Mouse (Mus musculus) heart, embryonic 14.5 days (tissue): Measurements from ENCODE around the gene Zfp874b. TPM values are rescaled to one million over a fixed set of nuclear protein-coding genes. Genes with fewer than 3 reads are reported as not detected.
"Not testable (repeated sequence)": the region's sequence is repeated elsewhere in the genome, so short reads cannot be mapped to it uniquely, and the experiment has no call there.

Experiments
- ATAC-seq: fragments of 200-750 bp; cut with Nextera tagmentation; 2 replicates; pipeline ENCODE4 v1.8.0; 2017; ENCODE audit warnings: low read depth, moderate TSS enrichment; ENCODE audit not compliant: insufficient number of reproducible peaks, insufficient read depth, low FRiP score
- H3K27ac ChIP-seq, 2 experiments: fragments of 200-500 bp in 1 of 2; fragments of 300-500 bp in 1 of 2; sonication (generic) in 1 of 2; replicated peaks in 1 of 2; 2 replicates each; pipeline ENCODE4 v1.5.1; 2012 to 2014; ENCODE audit warnings: low read depth in 2 of 2, low read length in 2 of 2, control low read depth in 1 of 2, mild to moderate bottlenecking in 1 of 2, mixed read lengths in 1 of 2; ENCODE audit not compliant: control insufficient read depth in 1 of 2, insufficient read depth in 1 of 2
- H3K27me3 ChIP-seq: fragments of 300-500 bp; sonication (generic); 2 replicates; pipeline ENCODE4 v1.6.1; 2014; ENCODE audit warnings: mild to moderate bottlenecking, low read length, control low read depth; ENCODE audit not compliant: control insufficient read depth, insufficient read depth
- H3K36me3 ChIP-seq: fragments of 300-500 bp; sonication (generic); 2 replicates; pipeline ENCODE4 v1.6.1; 2014; ENCODE audit warnings: mild to moderate bottlenecking, control low read depth, low read length, mixed read lengths; ENCODE audit not compliant: control insufficient read depth, insufficient read depth
- H3K4me1 ChIP-seq, 2 experiments: fragments of 200-500 bp in 1 of 2; fragments of 300-500 bp in 1 of 2; sonication (generic) in 1 of 2; 2 replicates each; pipeline ENCODE4 v1.6.1; 2012 to 2014; ENCODE audit warnings: low read length in 2 of 2, control low read depth in 1 of 2, mixed read lengths in 1 of 2; ENCODE audit not compliant: control insufficient read depth in 2 of 2, insufficient read depth in 2 of 2
- H3K4me2 ChIP-seq: fragments of 300-500 bp; sonication (generic); 2 replicates; pipeline ENCODE4 v1.6.1; 2014; ENCODE audit warnings: mild to moderate bottlenecking, low read length
- H3K4me3 ChIP-seq, 2 experiments: fragments of 200-500 bp in 1 of 2; fragments of 300-500 bp in 1 of 2; sonication (generic) in 1 of 2; 2 replicates each; pipeline ENCODE4 v1.5.1; 2012 to 2014; ENCODE audit warnings: low read length in 2 of 2, mild to moderate bottlenecking in 2 of 2, control low read depth in 1 of 2, low read depth in 1 of 2, moderate library complexity in 1 of 2; ENCODE audit not compliant: control insufficient read depth in 1 of 2, insufficient read depth in 1 of 2
- H3K9ac ChIP-seq: fragments of 300-500 bp; sonication (generic); 2 replicates; pipeline ENCODE4 v1.6.1; 2014; ENCODE audit warnings: mild to moderate bottlenecking, low read length
- H3K9me3 ChIP-seq: fragments of 300-500 bp; sonication (generic); 2 replicates; pipeline ENCODE4 v1.6.1; 2016; ENCODE audit warnings: low read length, control low read depth; ENCODE audit not compliant: control insufficient read depth
- WGBS: fragments of 180-500 bp; shearing (Covaris S2); extraction: QIAGEN DNeasy Blood & Tissue Kit; methylation state at CpG from one replicate; pipeline ENCODE4 v1.1.7; 2014; 5-methylcytosine and 5-hydroxymethylcytosine counted together
- polyA plus RNA-seq: library from polyadenylated mRNA; unstranded; fragments of >200 nt; fragmentation: Nextera tagmentation; extraction: Ambion mirVana; gene quantifications from 2 replicates; pipeline ENCODE4 v1.2.1, GENCODE M21; 2014

Gene Zfp874b
- polyA plus RNA-seq, 1 experiment from 2014 or later = 2.6 TPM

GRCm38 (mm10) chr13:67428116-67428515 is 55.9 kb downstream of the Zfp874b start:
- no peaks in the 10 kb centered on the region for H3K9me3 ChIP-seq
- H3K27ac ChIP-seq = no peak overlapping the region
- H3K4me2 ChIP-seq = no peak overlapping the region
- no peak overlapping the region for H3K4me3 ChIP-seq
- H3K27me3 ChIP-seq = no peaks in the 10 kb centered on the region
- no peaks in the 10 kb centered on the region for H3K36me3 ChIP-seq
- 70% methylated on average over 3 of the region's 3 CpGs for WGBS
- no peak overlapping the region for H3K9ac ChIP-seq
- ATAC-seq = no peak
- H3K4me1 ChIP-seq = no peaks in the 10 kb centered on the region

GRCm38 (mm10) chr13:67425699-67426098 is 58.4 kb downstream of the Zfp874b start:
- H3K27me3 ChIP-seq, ATAC-seq, H3K36me3 ChIP-seq: not testable (repeated sequence)

GRCm38 (mm10) chr13:67422532-67422931 is 61.5 kb downstream of the Zfp874b start:
- H3K36me3 ChIP-seq, H3K27ac ChIP-seq, H3K4me2 ChIP-seq, H3K27me3 ChIP-seq, H3K4me1 ChIP-seq, H3K9ac ChIP-seq, H3K9me3 ChIP-seq, ATAC-seq, H3K4me3 ChIP-seq: not testable (repeated sequence)
- WGBS = 68% methylated on average over 2 of the region's 2 CpGs

More at GRCm38 (mm10) chr13:67425699-67426098, 58.4 kb downstream of the Zfp874b start:
- not testable (repeated sequence) for H3K4me1 ChIP-seq, H3K9ac ChIP-seq, H3K4me3 ChIP-seq, H3K9me3 ChIP-seq, H3K4me2 ChIP-seq, H3K27ac ChIP-seq

Other genes with a start within 250 kb of the Zfp874b start
- 1.2 and 1.6 TPM in 2 replicates for gene Zfp458, start 205.8 kb downstream of the Zfp874b start, polyA plus RNA-seq
- gene Zfp457, start 177.8 kb downstream of the Zfp874b start, polyA plus RNA-seq = 0.94 and 1.7 TPM in 2 replicates
- 1.2 and 1.4 TPM in 2 replicates for gene Zfp595, start 151.7 kb downstream of the Zfp874b start, polyA plus RNA-seq
- gene Gm28044, start 123.7 kb downstream of the Zfp874b start, polyA plus RNA-seq = 0.89 and 0.97 TPM in 2 replicates
- 0.72 and 0.93 TPM in 2 replicates for gene Zfp953, start 123.7 kb downstream of the Zfp874b start, polyA plus RNA-seq
- gene Gm28041, start 108.5 kb downstream of the Zfp874b start, polyA plus RNA-seq = 0.73 TPM in 1 of 2 replicates, not detected in the other
- gene Zfp456, start 108.4 kb downstream of the Zfp874b start, polyA plus RNA-seq = 1.2 and 1.4 TPM in 2 replicates
- gene Zfp429, start 84.4 kb downstream of the Zfp874b start, polyA plus RNA-seq = 2.8 and 4.6 TPM in 2 replicates
- 0.36 and 0.49 TPM in 2 replicates for gene Zfp459, start 62.8 kb downstream of the Zfp874b start, polyA plus RNA-seq
- 4.8 and 5.8 TPM in 2 replicates for gene Zfp874a, start 32.6 kb downstream of the Zfp874b start, polyA plus RNA-seq
- gene Zfp58, start 16.3 kb upstream of the Zfp874b start, polyA plus RNA-seq = 8.8 and 9.0 TPM in 2 replicates
- not detected in 2 replicates for gene Gm26965, start 41.9 kb upstream of the Zfp874b start, polyA plus RNA-seq
- 19.3 and 22.0 TPM in 2 replicates for gene Zfp87, start 41.9 kb upstream of the Zfp874b start, polyA plus RNA-seq
- 8.3 and 9.6 TPM in 2 replicates for gene Zfp748, start 69.6 kb upstream of the Zfp874b start, polyA plus RNA-seq
- 2.9 and 3.7 TPM in 2 replicates for gene Zfp729b, start 125.4 kb upstream of the Zfp874b start, polyA plus RNA-seq
- 0.20 TPM in 1 of 2 replicates, not detected in the other for gene Gm49345, start 153.5 kb upstream of the Zfp874b start, polyA plus RNA-seq
- gene Zfp729a, start 153.5 kb upstream of the Zfp874b start, polyA plus RNA-seq = 1.8 and 1.9 TPM in 2 replicates
- gene Zfp738, start 202.8 kb upstream of the Zfp874b start, polyA plus RNA-seq = 7.9 and 9.1 TPM in 2 replicates
- gene Zfp65, start 244.9 kb upstream of the Zfp874b start, polyA plus RNA-seq = 2.1 and 2.4 TPM in 2 replicates